Mouse (Mus musculus) urinary bladder, postnatal 36 days (tissue): ENCODE results near the gene Gse1.

Experiments
- DNase-seq, 2 experiments: peaks; one replicate each; pipeline ENCODE4 v3.0.0; 2022; ENCODE audit warnings: low spot score in 2 of 2, mixed read lengths in 1 of 2

Gse1 gene

DNA sequence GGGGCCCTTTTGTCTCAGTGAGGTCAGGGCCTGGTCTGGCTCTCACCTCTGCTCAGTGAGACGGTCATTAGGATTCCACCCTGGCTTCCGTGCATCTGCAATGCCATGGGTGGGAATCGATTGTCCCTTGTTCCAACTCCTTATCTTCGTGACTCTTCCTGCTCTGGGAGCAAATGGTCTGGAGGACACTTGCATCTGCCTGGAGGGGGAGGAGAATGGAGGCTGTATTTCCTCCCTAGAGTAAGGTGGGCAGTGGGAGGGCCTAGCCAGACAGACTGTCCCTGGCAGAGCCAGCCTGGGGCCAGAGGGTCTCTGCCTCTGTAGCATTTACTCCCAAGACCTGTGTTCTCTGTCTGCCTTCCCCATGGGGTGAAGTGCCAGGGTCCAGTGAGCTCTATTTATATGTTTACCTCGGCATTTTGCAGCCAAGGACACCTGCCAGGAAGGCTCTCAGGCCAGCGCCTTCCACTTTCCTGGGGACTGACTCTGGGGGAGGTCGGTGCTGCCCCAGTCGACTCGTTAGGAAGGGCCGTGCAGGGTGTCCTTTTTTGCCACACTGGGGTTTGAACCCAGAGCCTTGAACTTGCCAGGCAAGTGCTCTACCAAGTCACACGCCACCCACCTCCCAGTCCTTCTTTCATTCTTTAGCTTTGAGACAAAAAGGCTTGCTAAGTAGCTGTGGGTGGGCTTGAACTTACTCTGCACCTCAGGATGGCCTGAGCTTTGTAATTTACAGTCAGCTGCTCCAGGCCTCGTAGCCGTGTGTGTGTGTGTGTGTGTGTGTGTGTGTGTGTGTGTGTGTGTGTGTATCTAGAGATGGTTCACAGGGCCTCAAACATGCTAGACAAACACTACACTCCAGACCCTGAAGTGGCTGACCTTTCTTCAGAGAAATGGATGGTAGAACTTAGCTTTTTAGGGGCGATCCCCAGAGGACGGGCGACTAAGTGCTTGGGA, 265.5 kb downstream of the Gse1 start:
- no peak for DNase-seq

DNA sequence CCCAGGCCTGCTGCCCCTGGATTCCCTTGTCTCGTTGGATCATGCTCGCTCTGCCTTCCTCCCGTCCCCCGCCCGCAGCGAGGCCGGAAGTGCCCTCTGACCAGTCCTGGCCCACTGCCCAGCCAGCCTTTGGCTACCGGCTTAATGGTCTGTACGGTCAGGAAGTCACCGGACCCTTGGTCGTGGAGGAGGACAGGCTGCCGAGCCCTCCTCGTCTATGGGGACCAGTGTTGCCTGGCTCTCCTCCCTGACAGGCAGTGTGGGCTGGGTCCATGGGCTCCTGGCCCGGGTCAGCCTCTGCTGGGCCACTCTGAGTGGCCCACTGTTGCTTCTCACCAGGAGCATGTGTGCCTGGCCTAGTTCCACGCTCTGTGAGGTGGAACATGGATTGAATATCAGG, 266.6 kb downstream of the Gse1 start:
- peak in 1 of 2 experiments; percentile 89 for DNase-seq

DNA sequence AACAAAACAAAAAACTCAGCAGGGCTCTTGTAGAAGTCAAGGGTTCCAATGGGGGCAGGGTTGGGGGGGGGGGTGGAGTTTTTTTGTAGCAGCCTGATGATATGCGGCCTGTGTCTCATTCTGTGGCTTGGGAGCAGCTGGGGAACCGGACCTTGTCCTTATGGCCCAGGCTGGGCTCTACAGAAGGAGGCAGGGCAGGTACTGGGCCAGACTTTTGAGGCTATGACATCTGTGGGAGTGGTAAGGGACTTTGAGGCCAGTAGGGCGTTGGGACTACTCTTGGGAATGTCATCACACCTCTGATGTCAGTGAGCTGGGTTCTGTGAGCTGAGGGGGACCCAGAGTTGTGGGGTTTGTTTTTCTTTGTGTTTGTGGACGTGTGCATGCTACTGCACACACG, 267.2 kb downstream of the Gse1 start:
- no peak for DNase-seq

DNA sequence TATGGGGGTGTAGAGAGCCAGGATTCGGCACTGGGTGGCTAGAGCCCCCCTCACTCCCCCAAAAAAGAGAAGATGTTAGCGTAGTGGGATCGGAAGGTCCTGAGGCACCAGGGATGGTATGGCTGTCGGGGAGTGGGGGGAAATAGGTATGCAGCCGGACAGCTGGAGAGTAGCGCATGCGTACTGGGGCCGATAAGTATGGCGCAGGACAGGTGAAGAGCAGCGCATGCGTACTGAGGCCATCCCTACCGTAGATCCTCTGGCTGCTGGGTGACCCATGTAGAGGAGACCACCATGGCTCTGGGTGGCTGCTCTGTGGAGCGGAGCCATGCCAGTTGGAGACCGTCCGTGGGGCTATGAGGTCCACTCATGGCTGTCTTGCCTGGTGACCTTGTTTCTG, 268.2 kb downstream of the Gse1 start:
- no peak for DNase-seq

DNA sequence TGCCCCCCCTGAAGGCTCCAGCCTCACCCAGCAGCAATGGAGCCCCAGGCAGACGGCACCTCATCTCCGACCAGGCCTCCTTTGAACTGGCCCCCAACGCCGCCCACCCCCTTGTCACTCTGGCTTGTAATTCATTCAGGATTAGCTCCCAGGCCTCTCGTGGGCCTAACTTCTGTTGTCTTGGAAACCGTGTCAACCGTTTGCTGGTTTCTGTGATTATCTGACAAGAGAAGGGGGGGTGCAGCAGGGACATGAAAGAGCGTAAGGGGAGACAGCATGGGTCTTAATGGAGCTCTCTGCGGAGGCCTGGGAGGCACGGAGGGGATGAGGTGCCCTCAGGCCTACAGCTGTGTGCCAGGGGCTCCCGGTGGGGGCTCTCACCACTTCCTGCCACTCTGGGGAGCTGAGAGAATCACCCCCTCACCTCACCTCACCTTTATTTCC, 269.3 kb downstream of the Gse1 start:
- DNase-seq: no peak

DNA sequence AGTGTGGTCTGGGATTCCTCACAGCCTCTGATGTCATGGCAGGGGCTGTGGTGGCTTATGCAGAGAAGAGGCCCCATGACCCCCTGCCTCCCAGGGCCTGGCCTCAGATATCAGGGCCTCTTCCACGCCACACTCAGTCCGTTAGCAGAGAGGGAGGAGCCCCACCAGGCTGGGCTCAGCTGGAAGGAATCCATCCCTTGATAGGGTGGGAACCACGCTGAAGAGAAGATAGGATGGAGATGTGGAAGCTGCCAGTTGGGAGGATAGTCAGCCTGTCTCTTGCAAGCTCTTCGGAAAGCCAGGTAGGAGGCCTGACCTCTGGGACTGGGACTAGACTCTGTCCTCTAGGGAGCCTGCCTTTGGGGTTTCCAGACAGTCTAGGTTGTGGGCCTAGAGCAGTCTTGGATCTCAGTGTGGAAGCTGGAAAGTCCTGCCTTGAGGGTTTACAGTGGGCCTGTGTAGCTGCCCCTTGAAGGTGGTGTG, 270.1 kb downstream of the Gse1 start:
- no peak for DNase-seq

DNA sequence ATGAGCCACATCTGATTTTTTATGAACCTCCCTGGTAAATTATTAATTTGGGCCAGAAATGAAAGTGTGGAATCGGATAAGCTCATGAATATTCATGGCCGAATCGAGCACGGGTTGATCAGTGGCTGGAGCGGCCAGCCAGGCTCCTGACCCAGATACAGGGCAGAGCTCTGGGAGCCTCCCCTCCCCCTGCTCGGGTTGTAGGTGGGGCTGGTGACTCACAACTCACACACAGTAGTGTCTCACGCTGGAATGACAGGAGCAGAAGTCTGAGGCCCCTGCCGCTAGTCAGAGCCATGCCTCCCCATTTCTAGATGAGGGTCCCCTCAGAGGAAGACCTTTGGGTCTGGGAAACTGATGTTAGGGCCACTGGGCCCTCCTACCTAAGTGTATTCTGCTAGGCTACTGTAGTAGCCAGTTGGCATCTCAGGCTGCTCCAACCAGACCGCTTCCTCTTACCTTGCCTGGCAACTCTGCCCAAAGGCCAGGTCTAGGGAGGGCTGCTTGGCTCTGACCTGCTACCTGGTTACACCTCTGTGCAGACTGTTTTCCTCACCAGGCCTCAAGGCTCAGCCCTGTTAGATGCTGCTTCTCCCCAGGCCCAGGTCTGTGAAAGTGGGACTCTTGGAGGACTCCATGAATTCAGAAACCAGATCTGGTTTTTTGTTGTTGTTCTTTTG, 270.8 kb downstream of the Gse1 start:
- DNase-seq: peak; percentile 89 to 90

DNA sequence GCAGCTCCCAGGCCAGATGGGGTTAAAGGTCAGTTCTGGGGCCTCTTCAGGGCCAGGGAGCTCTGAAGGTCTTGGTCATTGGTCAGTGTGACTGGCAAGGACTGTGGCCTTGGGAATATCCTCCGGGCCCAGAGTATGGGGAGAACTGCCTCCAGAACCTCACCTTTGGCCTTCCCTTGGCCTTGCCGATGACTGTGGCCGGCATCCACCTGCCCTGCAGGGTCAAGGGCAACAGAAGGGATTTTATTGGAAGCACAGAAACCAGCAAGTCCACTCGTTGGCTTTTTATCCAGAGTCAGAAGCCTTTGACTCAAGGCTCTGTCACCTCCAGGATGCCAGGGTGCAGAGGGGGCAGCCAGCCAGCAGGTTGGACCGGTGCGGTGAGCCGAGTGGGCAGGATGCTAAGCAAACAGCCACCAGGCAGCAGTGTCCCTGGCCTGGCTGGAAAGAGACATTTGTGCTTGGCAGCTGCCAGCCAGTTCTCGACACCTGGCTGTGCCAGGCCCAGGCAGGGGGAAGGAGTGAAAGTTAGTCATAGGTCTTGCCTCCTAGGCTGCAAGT, 272.5 kb downstream of the Gse1 start:
- peak; percentile 78 to 85 for DNase-seq

DNA sequence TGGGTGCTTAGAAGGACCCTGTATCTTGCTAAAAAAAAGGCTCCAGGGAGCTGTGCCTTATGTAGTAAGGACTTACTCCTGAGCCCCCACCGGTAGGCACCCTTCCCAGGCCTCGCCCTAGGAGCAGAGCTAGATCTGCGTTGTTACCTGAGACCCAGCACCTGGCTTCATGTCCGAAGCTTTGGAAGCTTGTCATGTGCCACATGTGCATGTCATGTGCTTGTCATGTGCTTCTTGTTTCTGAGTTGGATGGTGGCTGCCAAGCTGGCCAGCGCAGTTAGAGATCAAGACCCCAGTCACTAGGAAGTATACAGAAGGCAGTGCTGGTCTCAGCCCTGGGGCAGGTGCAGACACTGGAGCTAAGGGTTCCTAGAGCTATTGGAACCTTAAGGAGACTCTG, 273.2 kb downstream of the Gse1 start:
- no peak for DNase-seq

DNA sequence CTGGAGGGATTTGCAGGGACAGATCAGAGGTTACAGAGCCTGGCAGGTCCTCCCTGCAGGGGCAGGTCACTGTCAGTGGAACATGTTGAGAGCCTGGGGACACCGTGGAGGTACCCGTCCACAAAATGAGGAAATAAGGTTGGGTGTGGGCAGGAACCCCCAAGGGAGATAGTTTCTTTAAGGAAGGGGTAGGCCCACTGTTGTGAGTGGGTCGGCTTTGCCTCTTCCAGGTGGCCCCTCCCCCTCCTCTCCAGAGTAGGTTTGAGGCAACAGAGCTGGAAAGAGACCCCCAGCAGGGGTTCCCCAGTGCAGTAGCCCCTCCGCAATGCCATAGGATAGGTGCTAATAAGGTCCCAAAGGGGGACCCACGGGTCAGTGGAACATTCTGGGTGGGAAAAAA, 274.2 kb downstream of the Gse1 start:
- DNase-seq: no peak

DNA sequence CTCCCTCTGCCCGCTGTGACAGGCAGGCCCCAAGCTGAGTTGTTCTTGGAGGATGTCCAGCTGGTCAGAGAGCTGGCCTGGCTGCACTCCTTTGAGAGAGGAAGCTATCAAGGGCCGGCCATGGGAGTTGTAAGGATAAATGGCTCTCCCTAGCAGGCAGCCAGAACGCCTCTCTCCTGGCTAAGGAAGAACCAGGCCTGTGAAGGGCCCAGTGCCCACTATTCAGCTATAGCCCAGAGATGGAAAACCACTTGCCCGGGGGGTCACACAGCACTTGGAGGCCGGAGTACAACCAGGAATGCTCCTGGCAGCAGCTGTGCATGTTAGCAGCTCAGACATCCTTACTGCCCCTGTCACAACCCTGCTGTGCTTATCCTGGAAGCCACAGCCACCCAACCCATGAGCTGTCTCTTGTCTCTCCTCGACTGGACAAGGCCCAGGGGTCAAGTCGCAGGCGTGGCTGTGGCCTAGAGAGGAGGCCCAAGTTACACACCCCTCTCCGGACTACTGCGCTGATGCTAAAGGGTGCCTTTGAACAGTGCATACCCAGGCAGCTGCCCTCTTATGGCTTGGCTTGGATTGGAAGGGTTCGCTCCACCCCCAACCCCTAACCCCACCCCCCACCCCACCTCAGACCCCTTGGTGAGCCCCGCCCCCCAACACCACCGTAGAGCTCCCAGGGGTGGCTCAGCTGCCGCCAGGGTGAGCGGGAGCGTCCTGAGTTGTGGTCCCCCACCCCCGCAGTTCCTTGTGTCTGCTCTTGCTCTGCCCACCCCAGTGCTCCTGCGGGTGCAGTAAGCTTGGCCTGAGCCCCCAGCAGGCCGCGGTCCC, 276.2 kb downstream of the Gse1 start:
- DNase-seq: peak in 1 of 2 experiments; percentile 65

DNA sequence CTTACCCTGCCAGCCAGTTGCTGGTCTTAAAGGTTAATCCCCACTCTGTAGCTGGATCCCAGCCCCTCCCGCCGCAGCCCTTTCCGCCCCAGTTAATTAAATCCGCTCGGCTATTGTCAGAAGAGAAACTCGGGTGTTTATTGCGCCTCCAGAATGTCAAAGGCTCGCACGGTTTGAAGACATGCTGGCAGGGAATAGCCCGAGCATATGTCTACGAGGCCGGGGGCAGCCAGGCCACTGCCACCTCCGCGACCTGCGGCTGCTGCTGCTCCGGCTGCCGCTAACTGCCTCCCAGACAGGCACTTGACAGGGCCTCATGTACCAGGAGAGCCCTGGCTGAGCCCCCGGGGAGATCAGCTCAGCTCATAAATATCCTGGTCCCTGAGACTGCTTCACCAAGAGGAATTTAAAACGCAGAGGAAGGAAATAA, 276.8 kb downstream of the Gse1 start:
- DNase-seq: no peak

DNA sequence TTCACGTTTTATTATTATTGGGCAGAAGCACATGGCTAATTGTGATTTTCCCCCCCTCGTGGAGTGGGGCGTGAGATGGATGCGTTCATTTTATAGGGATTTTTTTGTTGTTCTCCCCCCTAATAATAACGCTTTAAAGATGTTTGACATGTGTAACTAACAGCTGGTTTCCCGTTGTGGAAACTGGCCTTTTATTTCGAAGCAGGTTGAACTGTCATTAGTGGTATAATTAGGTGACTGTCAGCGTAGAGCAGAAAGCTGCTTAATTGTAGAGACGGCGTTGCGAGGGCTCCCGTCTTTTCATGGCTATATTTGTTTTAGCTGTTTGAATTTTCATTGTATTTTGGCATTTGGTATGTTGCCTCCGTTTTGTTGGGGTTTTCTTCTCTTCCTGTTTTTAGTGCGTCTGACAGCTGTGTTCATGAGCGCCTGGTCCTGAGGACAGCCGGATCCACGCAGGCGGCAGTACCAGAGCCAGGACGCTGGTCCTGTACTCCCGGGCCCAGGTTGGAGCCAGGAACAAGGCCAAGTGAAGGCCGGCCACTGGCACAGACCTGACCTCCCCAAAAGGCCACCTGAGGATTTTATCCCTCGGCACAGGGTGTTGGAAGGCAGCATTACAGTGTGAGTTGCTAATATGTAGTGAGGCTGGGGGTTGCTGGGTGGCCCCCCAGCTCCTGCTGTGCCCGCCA, 277.5 kb downstream of the Gse1 start:
- DNase-seq: no peak

DNA sequence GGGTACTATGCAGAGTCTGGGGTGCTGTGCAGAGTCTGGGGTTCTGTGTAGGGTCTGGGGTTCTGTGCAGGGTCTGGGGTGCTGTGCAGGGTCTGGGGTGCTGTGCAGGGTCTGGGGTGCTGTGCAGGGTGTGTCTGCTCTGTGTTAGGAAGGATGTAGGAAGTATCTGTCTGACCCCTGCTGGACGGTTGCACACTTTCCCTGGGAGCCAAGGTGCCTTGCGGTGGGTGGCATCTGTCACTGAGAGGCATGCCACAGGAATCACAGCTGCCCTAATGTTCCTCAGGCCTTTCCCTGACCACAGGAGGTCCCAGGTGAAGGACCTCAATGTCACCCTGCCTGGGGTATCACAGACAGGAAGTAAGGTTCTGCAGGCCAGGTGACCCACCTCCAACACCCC, 278.3 kb downstream of the Gse1 start:
- DNase-seq: no peak

DNA sequence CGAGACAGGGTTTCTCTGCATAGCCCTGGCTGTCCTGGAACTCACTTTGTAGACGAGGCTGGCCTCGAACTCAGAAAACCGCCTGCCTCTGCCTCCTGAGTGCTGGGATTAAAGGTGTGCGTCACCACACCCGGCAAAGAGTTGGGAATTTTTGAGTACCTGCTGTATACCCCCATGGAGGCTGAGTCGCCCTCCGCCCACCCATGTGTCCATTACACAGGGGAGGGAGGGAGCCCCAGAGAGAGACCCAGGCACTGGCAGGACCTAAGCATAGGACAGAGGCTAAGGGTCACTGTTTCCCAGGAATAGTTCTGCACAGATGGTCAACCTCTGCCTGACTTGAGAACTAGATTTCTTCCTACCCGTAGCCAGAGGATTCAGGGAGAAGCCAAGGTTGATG, 279.0 kb downstream of the Gse1 start:
- no peak for DNase-seq

DNA sequence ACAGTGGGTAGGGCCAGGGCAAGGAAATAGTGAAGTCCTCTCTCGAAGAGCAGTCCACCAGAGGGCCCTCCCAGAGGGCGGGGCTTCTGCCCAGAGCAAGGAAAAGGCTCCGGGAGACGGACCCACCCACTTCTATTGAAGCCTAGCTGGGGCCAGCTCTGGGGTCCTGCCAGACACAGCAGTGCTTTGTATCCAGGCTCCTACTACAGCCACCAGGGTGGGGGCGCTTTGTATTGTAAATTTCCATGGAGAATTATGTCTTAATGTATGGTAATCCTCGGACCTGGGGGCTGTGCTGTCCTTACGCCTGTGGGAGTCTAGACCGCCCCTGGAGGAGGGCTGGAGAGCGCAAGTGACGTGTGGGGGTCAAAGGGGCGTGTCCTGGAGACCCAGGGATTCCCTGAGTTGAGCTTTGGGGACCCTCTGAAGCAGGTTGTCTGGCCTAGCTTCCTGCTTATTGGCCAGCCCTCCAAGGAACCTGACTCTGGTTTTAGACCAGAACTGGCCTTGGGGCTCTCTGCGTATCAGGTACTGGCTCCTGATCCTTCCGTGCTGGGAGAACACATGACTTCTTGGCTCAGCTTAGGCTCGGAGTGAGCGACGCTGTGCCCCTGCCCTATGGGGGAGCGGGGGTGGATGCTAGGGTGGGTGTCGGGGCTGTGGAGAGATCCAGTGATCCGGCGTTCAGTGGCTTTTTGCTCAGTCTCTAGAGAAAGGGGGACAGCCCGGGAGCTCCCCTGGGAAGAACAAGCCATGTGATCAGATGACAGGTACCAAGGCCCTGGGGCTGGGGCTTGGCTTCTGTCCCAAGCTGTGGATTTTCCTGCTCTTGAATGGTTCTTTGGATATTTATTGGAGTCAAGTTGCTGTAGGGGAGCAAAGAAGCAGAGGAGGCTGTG, 281.1 kb downstream of the Gse1 start:
- DNase-seq: no peak

DNA sequence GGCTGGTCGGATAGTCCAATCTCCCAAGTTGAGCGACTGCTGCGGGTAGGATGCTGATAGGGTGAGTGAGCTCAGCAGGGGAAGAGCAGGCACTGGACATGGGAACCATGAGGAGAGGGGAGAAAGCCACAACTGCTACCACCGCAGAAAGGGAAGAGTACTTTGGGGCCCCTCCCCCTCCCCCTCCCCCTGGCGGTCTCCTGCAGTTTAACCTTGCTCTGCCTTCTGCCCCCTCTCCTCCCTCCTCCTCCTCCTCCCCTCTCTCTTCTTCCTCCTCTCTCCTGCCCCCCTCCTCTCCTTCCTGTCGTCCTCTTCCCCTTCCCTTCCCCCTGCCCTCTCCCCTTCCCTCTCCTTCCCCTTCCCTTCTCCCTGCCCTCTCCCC, 281.8 kb downstream of the Gse1 start:
- no peak for DNase-seq

DNA sequence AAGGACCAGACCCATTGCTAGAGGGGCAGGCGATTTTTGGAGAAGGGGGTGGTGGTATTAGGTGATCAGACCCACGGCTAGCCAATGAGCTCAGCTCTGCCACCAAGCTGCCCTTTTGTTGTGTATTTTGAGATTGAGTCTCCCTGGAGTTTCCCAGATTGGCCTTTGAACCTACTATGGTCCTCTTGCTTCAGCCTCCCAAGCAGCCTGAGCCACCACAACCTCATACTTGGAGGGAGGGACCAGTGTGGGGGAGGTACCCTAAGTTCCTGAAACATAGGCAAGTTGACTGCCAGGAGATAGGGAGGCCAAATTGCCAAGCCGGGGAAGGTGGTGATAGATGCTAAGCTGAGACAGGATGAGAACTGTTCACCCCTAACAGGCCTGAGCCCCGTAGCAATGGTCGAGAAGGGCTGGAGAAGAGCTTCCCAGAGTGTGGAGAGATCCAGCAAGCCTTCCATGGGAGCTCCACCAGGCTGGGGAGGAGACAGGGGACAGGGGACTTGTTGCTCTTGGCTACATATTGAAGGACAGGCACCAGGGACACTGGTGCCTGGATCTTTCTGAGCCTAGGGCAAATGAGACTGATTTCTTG, 282.7 kb downstream of the Gse1 start:
- no peak for DNase-seq

DNA sequence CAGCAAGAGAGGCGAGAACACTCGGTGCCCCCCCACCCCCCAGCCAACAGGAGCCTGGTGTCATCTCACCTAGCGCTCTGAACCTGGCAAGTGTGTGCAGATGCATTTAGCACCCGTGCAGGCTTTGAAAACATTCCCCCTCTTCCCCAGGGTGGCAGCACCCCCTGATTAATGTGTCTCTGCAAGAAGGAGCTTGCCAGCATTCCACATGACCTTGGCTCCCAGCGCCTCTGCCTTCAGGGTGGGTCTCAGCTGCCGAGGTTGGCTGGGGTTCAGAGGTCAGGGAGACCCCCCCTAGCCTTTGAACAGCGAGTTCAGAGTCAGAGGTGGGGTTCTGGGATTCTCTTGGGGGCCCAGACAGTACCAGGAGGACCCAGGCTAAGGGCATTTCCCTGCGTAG, 283.5 kb downstream of the Gse1 start:
- no peak for DNase-seq

DNA sequence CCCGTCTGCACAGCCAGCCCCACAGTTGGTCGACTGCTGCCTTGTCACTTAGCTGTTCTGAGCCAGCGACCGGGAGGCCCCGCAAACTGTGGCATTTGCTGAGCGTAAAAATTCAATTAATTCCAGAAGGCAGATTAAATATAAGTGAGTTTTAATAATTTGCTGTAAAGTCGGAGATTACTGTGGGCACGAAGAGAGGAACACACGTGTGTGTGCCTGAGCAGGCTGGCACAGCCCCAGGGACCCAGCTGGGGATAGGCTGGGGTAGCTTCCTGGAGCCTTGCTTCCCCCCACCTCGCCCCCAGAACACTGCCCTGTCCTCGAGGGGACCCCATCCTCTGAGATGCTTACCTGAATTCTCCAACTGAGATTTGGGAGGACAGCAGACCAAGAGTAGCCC, 284.1 kb downstream of the Gse1 start:
- DNase-seq: no peak
